Mouse (Mus musculus) left cerebral cortex, adult 2 months (tissue): ENCODE measurements around the gene 1700109H08Rik. TPM values are rescaled to one million over a fixed set of nuclear protein-coding genes. Genes with fewer than 3 reads are reported as not detected.
"Not testable (repeated sequence)": the region's sequence is repeated elsewhere in the genome, so short reads cannot be mapped to it uniquely, and the experiment has no call there.

Experiments
- DNase-seq, 2 experiments: peaks; one replicate each; pipeline ENCODE4 v3.0.0; 2021 to 2022; ENCODE audit warnings: low spot score in 2 of 2, mixed read lengths in 1 of 2; ENCODE audit errors: extremely low spot score in 1 of 2
- H3K27ac ChIP-seq: fragments of 200-600 bp; 2 replicates; pipeline ENCODE4 v1.8.1; 2022
- H3K4me3 ChIP-seq: fragments of 200-600 bp; 2 replicates; pipeline ENCODE4 v1.8.1; 2022
- CTCF ChIP-seq: fragments of 200-600 bp; IDR thresholded peaks from 2 replicates; pipeline ENCODE4 v1.8.1; 2022; ENCODE audit warnings: antibody characterized with exemption, mild to moderate bottlenecking, moderate library complexity
- intact Hi-C: fragments of 180-260 bp; cut with DNase I; formaldehyde crosslinking; loops from one replicate; pipeline ENCODE4 v1.15.1; 2025
- total RNA-seq, 2 experiments: library from RNA; stranded (reverse); gene quantifications; 2 replicates each; pipeline ENCODE4 v1.2.3; 2021

Gene 1700109H08Rik
- total RNA-seq, 2 experiments from 2014 or later: 5.1 to 5.5 TPM

GRCm38 (mm10) chr5:3607114-3607513 is 35.7 kb downstream of the 1700109H08Rik start:
- TF ChIP-seq CTCF: no peak
- no peak overlapping the region for H3K4me3 ChIP-seq
- no peak overlapping the region for H3K27ac ChIP-seq
- no peak for DNase-seq
- intact Hi-C loops: no loop called here

- no peak for TF ChIP-seq CTCF
- DNase-seq: no peak
- Histone ChIP-seq H3K27ac (no peak overlapping the region), H3K4me3 (no peak overlapping the region)
- intact Hi-C loops: no loop called here
Observed at GRCm38 (mm10) chr5:3609241-3609640, 37.9 kb downstream of the 1700109H08Rik start.

GRCm38 (mm10) chr5:3611835-3612234 is 40.5 kb downstream of the 1700109H08Rik start:
- intact Hi-C loops, DNase-seq, H3K4me3 ChIP-seq, H3K27ac ChIP-seq: not testable (repeated sequence)
- TF ChIP-seq CTCF: peak; percentile 20; the same call in 1 of the 2 replicates

GRCm38 (mm10) chr5:3620486-3620885 is 49.1 kb downstream of the 1700109H08Rik start:
- no peak for TF ChIP-seq CTCF
- intact Hi-C loops: no loop called here
- no peak overlapping the region for H3K27ac ChIP-seq
- no peak for DNase-seq
- no peak overlapping the region for H3K4me3 ChIP-seq

GRCm38 (mm10) chr5:3630055-3630454 is 58.7 kb downstream of the 1700109H08Rik start:
- Histone ChIP-seq H3K27ac (no peak overlapping the region), H3K4me3 (no peak overlapping the region)
- no peak for DNase-seq
- intact Hi-C loops: no loop called here
- TF ChIP-seq CTCF: no peak

- intact Hi-C loops: no loop called here
- DNase-seq: no peak
- Histone ChIP-seq H3K27ac (no peak overlapping the region), H3K4me3 (no peak overlapping the region)
- no peak for TF ChIP-seq CTCF
Observed at GRCm38 (mm10) chr5:3631512-3632271, 60.3 kb downstream of the 1700109H08Rik start.

GRCm38 (mm10) chr5:3632285-3632684 is 60.9 kb downstream of the 1700109H08Rik start:
- TF ChIP-seq CTCF: no peak
- intact Hi-C loops: no loop called here
- Histone ChIP-seq H3K27ac (no peak overlapping the region), H3K4me3 (no peak overlapping the region)
- no peak for DNase-seq

GRCm38 (mm10) chr5:3633315-3633714 is 61.9 kb downstream of the 1700109H08Rik start:
- intact Hi-C loops: no loop called here

GRCm38 (mm10) chr5:3633951-3634350 is 62.6 kb downstream of the 1700109H08Rik start:
- intact Hi-C loops: no loop called here

More at GRCm38 (mm10) chr5:3633315-3633714, 61.9 kb downstream of the 1700109H08Rik start:
- Histone ChIP-seq H3K27ac (no peak overlapping the region), H3K4me3 (no peak overlapping the region)
- no peak for DNase-seq
- TF ChIP-seq CTCF: no peak

More at GRCm38 (mm10) chr5:3633951-3634350, 62.6 kb downstream of the 1700109H08Rik start:
- TF ChIP-seq CTCF: peak; percentile 59
- H3K4me3 ChIP-seq: no peak overlapping the region
- no peak for DNase-seq
- H3K27ac ChIP-seq: no peak overlapping the region

Other genes starting within 250 kb of the 1700109H08Rik start
- gene Cdk6, start 230.1 kb upstream of the 1700109H08Rik start, total RNA-seq: 1 to 10 TPM; 4.2 to 6.8 TPM
- gene Fam133b, start 27.7 kb upstream of the 1700109H08Rik start, total RNA-seq: 10 to 100 TPM; 44.3 to 45.7 TPM
- 10 to 100 TPM; 25.8 to 30.6 TPM for gene Pex1, start 24.5 kb downstream of the 1700109H08Rik start, total RNA-seq
- 10 to 100 TPM; 13.6 to 15.0 TPM for gene Rbm48, start 25.0 kb downstream of the 1700109H08Rik start, total RNA-seq
- gene Tmbim7, start 79.6 kb downstream of the 1700109H08Rik start, total RNA-seq: not detected
- gene Gatad1, start 85.6 kb downstream of the 1700109H08Rik start, total RNA-seq: 100 to 1,000 TPM; 115 to 124 TPM
- gene Ankib1, start 231.4 kb downstream of the 1700109H08Rik start, total RNA-seq: 100 to 1,000 TPM; 116 to 124 TPM
- gene Krit1, start 231.6 kb downstream of the 1700109H08Rik start, total RNA-seq: 10 to 100 TPM; 56.3 to 66.4 TPM